Mouse (Mus musculus) lung, adult 2 months (tissue): ENCODE measurements at regions not wholly inside any gene's neighbourhood (a gene's known extent, or its start where the extent isn't known, plus 50 kb on each side); places are given as distances from the start of the nearest gene placed in this dataset.

Experiments used
- CTCF ChIP-seq: fragments of 200-500 bp; IDR thresholded peaks from 2 replicates; pipeline ENCODE4 v1.5.1; 2011; ENCODE audit warnings: mild to moderate bottlenecking, low read length, control low read depth; ENCODE audit not compliant: insufficient read depth
- POLR2A ChIP-seq: fragments of 200-500 bp; IDR thresholded peaks from 2 replicates; pipeline ENCODE4 v1.6.1; 2011; ENCODE audit warnings: low read depth, mild to moderate bottlenecking, control low read depth, low read length, borderline replicate concordance; ENCODE audit errors: extremely low read depth

- TF ChIP-seq POLR2A (no peak), CTCF (no peak)
Observed at GRCm38 (mm10) chr3:39745947-39746346, 785.1 kb upstream of the Intu start.
